Mouse (Mus musculus) stomach, embryonic 16.5 days (tissue): Measurements from ENCODE around the gene Fars2. TPM values are rescaled to one million over a fixed set of nuclear protein-coding genes. Genes with fewer than 3 reads are reported as not detected.

Source experiments
- ATAC-seq: fragments of 200-750 bp; cut with Nextera tagmentation; 2 replicates; pipeline ENCODE4 v1.8.0; 2017; ENCODE audit warnings: moderate number of reproducible peaks, moderate TSS enrichment; ENCODE audit not compliant: insufficient read depth, low FRiP score
- H3K27ac ChIP-seq: fragments of 300-500 bp; sonication (generic); 2 replicates; pipeline ENCODE4 v1.5.1; 2014; ENCODE audit warnings: low read length
- H3K27me3 ChIP-seq: fragments of 300-500 bp; sonication (generic); 2 replicates; pipeline ENCODE4 v1.6.1; 2014; ENCODE audit warnings: low read length, control low read depth, mixed read lengths; ENCODE audit not compliant: control insufficient read depth, insufficient read depth
- H3K36me3 ChIP-seq: fragments of 300-500 bp; sonication (generic); 2 replicates; pipeline ENCODE4 v1.6.1; 2014; ENCODE audit warnings: low read length; ENCODE audit not compliant: control insufficient read depth, insufficient read depth
- H3K4me1 ChIP-seq: fragments of 300-500 bp; sonication (generic); 2 replicates; pipeline ENCODE4 v1.6.1; 2014; ENCODE audit warnings: low read length, control low read depth, mixed read lengths; ENCODE audit not compliant: control insufficient read depth, insufficient read depth
- H3K4me2 ChIP-seq: fragments of 300-500 bp; sonication (generic); 2 replicates; pipeline ENCODE4 v1.6.1; 2014; ENCODE audit warnings: low read depth, low read length, mixed read lengths
- H3K4me3 ChIP-seq: fragments of 300-500 bp; sonication (generic); replicated peaks from 2 replicates; pipeline ENCODE4 v1.5.1; 2014; ENCODE audit warnings: mild to moderate bottlenecking, low read length
- H3K9ac ChIP-seq: fragments of 300-500 bp; sonication (generic); 2 replicates; pipeline ENCODE4 v1.6.1; 2014; ENCODE audit warnings: low read length
- H3K9me3 ChIP-seq: fragments of 300-500 bp; sonication (generic); replicated peaks from 2 replicates; pipeline ENCODE4 v1.6.1; 2016; ENCODE audit warnings: low read length, control low read depth; ENCODE audit not compliant: control insufficient read depth
- WGBS: fragments of 180-500 bp; shearing (Covaris S2); extraction: QIAGEN DNeasy Blood & Tissue Kit; methylation state at CpG from one replicate; pipeline ENCODE4 v1.1.7; 2014; 5-methylcytosine and 5-hydroxymethylcytosine counted together
- polyA plus RNA-seq: library from polyadenylated mRNA; unstranded; fragments of >200 nt; fragmentation: Nextera tagmentation; extraction: Ambion mirVana; gene quantifications from 2 replicates; pipeline ENCODE4 v1.2.1, GENCODE M21; 2015

Gene Fars2
- polyA plus RNA-seq, 1 experiment from 2014 or later = 34.6 TPM

DNA sequence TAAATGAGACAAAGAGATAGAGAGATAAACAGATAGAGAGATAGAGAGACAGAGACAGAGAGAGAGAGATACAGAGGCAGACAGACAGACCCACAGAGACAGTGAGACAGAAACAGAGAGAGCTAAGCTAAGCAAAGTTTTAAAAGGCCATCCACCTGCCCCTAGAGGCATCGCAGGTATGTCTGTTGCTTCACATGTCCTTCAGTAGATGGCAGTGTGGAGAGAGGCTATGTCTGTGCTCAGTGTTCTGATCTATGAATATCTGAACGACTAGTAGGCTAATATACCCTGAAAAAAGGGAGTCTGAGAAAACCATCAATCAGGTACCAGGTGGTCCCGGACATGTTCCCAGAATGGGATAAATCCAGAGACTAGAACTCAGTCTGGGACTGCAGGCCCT is 537.0 kb downstream of the Fars2 start:
- WGBS = 67% methylated on average over 3 of the region's 3 CpGs

DNA sequence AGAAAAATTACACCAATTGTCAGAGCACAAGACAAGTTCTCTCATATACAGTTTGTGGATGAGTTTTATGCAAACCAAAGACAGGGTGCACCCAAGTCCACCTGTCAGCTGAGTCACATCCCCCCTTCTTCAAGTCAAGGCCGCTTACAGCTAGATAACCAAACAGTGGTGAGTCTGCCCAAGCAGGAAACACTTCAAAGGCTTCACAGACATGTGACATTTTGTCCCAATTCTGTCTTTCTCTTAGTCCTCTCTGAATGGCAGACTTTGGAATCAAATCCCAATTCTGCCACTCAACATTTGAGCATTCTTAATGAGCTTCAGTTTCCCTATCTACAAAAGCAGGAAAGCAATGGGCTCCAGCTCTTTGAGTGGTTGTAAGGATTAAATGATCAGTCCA is 562.1 kb downstream of the Fars2 start:
- no peak for ATAC-seq

More for the DNA sequence above, 537.0 kb downstream of the Fars2 start:
- Histone ChIP-seq H3K4me2 (no peak overlapping the region), H3K9ac (no peak overlapping the region), H3K27me3 (no peaks in the 10 kb centered on the region), H3K36me3 (no peaks in the 10 kb centered on the region), H3K4me3 (no peak overlapping the region), H3K9me3 (no peaks in the 10 kb centered on the region), H3K4me1 (no peaks in the 10 kb centered on the region), H3K27ac (no peak overlapping the region)
- no peak for ATAC-seq

GRCm38 (mm10) chr13:36680690-36681355 is 563.6 kb downstream of the Fars2 start:
- Histone ChIP-seq H3K9me3 (no peaks in the 10 kb centered on the region), H3K4me1 (no peaks in the 10 kb centered on the region), H3K36me3 (no peaks in the 10 kb centered on the region), H3K9ac (no peak overlapping the region), H3K27ac (no peak overlapping the region), H3K4me3 (no peak overlapping the region), H3K4me2 (no peak overlapping the region), H3K27me3 (no peaks in the 10 kb centered on the region)
- 82% methylated on average over 8 of the region's 8 CpGs for WGBS
- ATAC-seq = no peak

More for the DNA sequence above, 562.1 kb downstream of the Fars2 start:
- WGBS = 82% methylated on average over 1 of the region's 1 CpGs
- Histone ChIP-seq H3K9ac (no peak overlapping the region), H3K4me1 (no peaks in the 10 kb centered on the region), H3K27ac (no peak overlapping the region), H3K4me2 (no peak overlapping the region), H3K36me3 (no peaks in the 10 kb centered on the region), H3K9me3 (no peaks in the 10 kb centered on the region), H3K4me3 (no peak overlapping the region), H3K27me3 (no peaks in the 10 kb centered on the region)

DNA sequence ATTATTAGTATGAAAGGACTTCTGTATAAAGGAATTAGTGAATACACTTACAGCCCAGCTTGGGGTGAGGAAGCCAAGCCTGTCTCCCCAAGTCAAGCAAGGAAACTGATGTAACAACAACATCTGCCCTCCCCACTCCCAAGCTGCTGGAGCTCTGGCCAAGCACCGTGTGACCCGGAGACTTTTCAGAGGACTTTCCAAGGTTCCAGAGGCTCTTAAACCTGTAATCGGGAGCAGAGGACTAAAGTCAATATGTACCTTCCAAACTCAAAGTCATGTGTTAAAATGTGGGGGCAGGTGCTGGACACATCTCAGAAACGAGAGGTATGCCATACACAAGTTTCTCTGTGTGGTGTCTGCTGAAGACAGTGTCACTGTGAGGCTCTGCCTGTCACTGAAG is 566.4 kb downstream of the Fars2 start:
- Histone ChIP-seq H3K4me3 (no peak overlapping the region), H3K4me2 (no peak overlapping the region), H3K9me3 (no peaks in the 10 kb centered on the region), H3K4me1 (no peaks in the 10 kb centered on the region), H3K36me3 (no peaks in the 10 kb centered on the region), H3K27ac (no peak overlapping the region), H3K9ac (no peak overlapping the region), H3K27me3 (no peaks in the 10 kb centered on the region)
- ATAC-seq = no peak
- 68% methylated on average over 4 of the region's 4 CpGs for WGBS

DNA sequence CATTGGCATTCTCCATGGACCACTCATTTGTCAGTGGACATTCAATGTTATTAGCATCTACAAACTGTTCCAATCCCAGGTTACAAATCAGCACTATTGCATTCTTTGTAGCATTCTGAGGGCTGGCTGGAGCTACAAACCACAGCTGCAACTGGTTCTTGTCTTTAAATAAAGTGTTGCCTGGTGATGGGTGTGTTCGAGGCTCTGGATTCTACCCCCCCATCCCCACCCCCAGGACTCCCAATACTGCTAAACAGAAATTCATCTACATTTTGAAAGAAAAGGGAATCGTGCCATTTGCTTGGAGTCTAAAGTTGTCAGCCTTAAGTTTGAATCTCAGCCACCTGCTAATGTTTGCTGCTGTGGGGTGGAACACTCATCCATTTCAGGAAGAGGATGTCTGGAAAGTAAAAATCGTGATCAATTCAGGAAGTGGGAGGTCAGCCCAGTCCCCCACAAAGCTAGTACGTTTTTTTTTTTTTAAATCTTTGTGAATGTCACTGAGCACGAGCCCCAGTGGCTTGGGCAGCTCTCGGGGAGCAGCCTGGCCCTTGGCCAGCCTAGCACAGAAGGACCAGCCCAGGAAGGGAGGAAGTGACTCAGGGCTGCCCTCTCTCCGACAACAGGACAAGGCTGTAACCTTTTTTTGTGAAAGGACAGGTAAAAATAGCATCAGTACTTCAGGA is 578.4 kb downstream of the Fars2 start:
- no peak for ATAC-seq
- H3K4me1 ChIP-seq = no peaks in the 10 kb centered on the region
- H3K27ac ChIP-seq = no peak overlapping the region
- no peak overlapping the region for H3K9ac ChIP-seq
- 42% methylated on average over 7 of the region's 7 CpGs for WGBS
- H3K9me3 ChIP-seq = no peaks in the 10 kb centered on the region
- H3K36me3 ChIP-seq = no peaks in the 10 kb centered on the region
- H3K27me3 ChIP-seq = no peaks in the 10 kb centered on the region
- no peak overlapping the region for H3K4me3 ChIP-seq
- no peak overlapping the region for H3K4me2 ChIP-seq

DNA sequence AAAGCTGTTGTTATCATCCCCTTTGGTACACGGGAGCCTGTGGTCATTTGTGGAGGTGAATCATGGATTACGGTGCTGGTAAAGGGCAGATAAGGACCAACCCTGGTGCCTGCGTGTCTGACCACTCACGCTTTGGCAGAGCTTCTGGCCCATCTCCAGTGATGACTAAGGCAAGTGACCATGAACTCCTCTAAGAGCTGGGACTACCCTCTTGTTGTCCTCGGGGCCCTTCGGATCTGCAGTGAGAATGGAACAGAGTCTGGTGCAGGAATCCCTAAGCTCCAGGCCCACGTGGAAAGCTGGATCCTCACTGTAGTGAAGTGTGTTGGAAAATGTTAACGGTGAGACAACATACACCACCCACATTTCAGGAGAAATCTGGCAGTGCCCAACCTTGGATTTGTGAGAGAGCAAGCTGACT is 579.1 kb downstream of the Fars2 start:
- Histone ChIP-seq H3K4me2 (no peak overlapping the region), H3K4me1 (no peaks in the 10 kb centered on the region), H3K27ac (no peak overlapping the region), H3K4me3 (no peak overlapping the region), H3K9ac (no peak overlapping the region), H3K9me3 (no peaks in the 10 kb centered on the region), H3K27me3 (no peaks in the 10 kb centered on the region), H3K36me3 (no peaks in the 10 kb centered on the region)
- ATAC-seq = no peak
- WGBS = 82% methylated on average over 8 of the region's 8 CpGs

DNA sequence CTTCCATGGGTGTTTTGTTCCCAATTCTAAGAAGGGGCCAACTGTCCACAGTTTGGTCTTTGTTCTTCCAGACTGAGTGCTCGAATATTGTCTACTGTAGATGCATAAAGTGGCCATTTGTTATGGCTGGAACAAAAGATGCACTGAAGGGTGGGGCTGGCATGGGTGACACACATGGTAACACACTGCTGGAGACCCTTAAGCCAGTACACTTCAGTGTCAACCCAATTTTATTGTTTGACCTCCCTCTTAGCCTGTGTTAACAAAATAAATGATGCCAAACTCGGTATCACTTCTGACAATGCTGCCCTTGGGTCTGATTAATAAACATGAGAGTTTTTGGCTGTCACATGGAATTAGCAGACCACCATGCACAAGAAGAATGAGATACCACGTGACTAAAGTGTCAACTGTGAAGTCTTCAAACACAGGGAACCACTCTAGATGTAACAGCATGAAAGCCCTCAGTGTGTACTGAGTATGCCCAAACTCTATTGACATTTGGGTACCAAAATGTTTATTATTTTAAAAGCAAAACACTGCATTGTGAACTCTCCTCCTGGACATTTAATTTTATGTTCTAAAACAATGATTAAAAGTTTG is 590.0 kb downstream of the Fars2 start:
- WGBS = 54% methylated on average over 3 of the region's 3 CpGs
- H3K4me1 ChIP-seq = no peaks in the 10 kb centered on the region
- no peak overlapping the region for H3K27ac ChIP-seq
- H3K27me3 ChIP-seq = no peaks in the 10 kb centered on the region
- no peak for ATAC-seq
- H3K4me3 ChIP-seq = no peak overlapping the region
- no peak overlapping the region for H3K9ac ChIP-seq
- H3K4me2 ChIP-seq = no peak overlapping the region
- H3K36me3 ChIP-seq = no peaks in the 10 kb centered on the region
- no peaks in the 10 kb centered on the region for H3K9me3 ChIP-seq

GRCm38 (mm10) chr13:36714101-36714500 is 596.9 kb downstream of the Fars2 start:
- WGBS = 60% methylated on average over 2 of the region's 2 CpGs

GRCm38 (mm10) chr13:36716708-36717107 is 599.5 kb downstream of the Fars2 start:
- Histone ChIP-seq H3K4me2 (no peak overlapping the region), H3K36me3 (no peaks in the 10 kb centered on the region), H3K27me3 (peaks cover 9% of the 10 kb centered on the region), H3K9me3 (no peaks in the 10 kb centered on the region), H3K4me1 (no peaks in the 10 kb centered on the region), H3K9ac (no peak overlapping the region), H3K27ac (no peak overlapping the region), H3K4me3 (no peak overlapping the region)
- no peak for ATAC-seq
- 50% methylated on average over 2 of the region's 2 CpGs for WGBS

More at GRCm38 (mm10) chr13:36714101-36714500, 596.9 kb downstream of the Fars2 start:
- H3K9ac ChIP-seq = no peak overlapping the region
- no peak for ATAC-seq
- H3K27me3 ChIP-seq = no peaks in the 10 kb centered on the region
- no peaks in the 10 kb centered on the region for H3K36me3 ChIP-seq
- H3K9me3 ChIP-seq = no peaks in the 10 kb centered on the region
- H3K4me3 ChIP-seq = no peak overlapping the region
- no peaks in the 10 kb centered on the region for H3K4me1 ChIP-seq
- no peak overlapping the region for H3K4me2 ChIP-seq
- no peak overlapping the region for H3K27ac ChIP-seq
